Mouse (Mus musculus) MEL (cell line): ENCODE results near the gene Vgll4.

ENCODE experiments used
- BHLHE40 ChIP-seq: IDR thresholded peaks from 2 replicates; pipeline ENCODE4 v1.6.1; 2012; ENCODE audit warnings: low read depth, mild to moderate bottlenecking, inconsistent platforms, low read length, improper control_type of control experiment, borderline replicate concordance
- CTCF ChIP-seq, 3 experiments: IDR thresholded peaks in 2 of 3; conservative IDR thresholded peaks in 1 of 3; 2 replicates each; pipeline ENCODE4 v1.5.1; 2011 to 2012; ENCODE audit warnings: low read length in 3 of 3, low read depth in 2 of 3, mild to moderate bottlenecking in 2 of 3, improper control_type of control experiment in 1 of 3, inconsistent platforms in 1 of 3, mixed read lengths in 1 of 3, moderate library complexity in 1 of 3; ENCODE audit not compliant: control insufficient read depth in 1 of 3, insufficient read depth in 1 of 3, poor library complexity in 1 of 3, severe bottlenecking in 1 of 3
- EP300 ChIP-seq, 2 experiments: IDR thresholded peaks; 2 replicates each; pipeline ENCODE4 v1.6.1; 2011; ENCODE audit warnings: improper control_type of control experiment in 2 of 2, low read length in 2 of 2, low read depth in 1 of 2, mild to moderate bottlenecking in 1 of 2
- GATA1 ChIP-seq: IDR thresholded peaks from 2 replicates; pipeline ENCODE4 v1.6.1; 2011; ENCODE audit warnings: low read depth, low read length, improper control_type of control experiment
- HCFC1 ChIP-seq: IDR thresholded peaks from 2 replicates; pipeline ENCODE4 v1.6.1; 2012; ENCODE audit warnings: low read depth, mild to moderate bottlenecking, inconsistent platforms, low read length, improper control_type of control experiment, moderate library complexity
- MAZ ChIP-seq: IDR thresholded peaks from 2 replicates; pipeline ENCODE4 v1.6.1; 2012; ENCODE audit warnings: low read depth, mild to moderate bottlenecking, inconsistent platforms, low read length, improper control_type of control experiment
- MEF2A ChIP-seq: IDR thresholded peaks from 2 replicates; pipeline ENCODE4 v1.6.1; 2014; ENCODE audit warnings: low read depth, mild to moderate bottlenecking, inconsistent platforms, low read length, improper control_type of control experiment; ENCODE audit not compliant: poor library complexity, insufficient replicate concordance, severe bottlenecking; ENCODE audit errors: extremely low read depth
- MXI1 ChIP-seq: IDR thresholded peaks from 2 replicates; pipeline ENCODE4 v1.6.1; 2011; ENCODE audit warnings: mild to moderate bottlenecking, low read depth, low read length, improper control_type of control experiment
- SIN3A ChIP-seq: IDR thresholded peaks from 2 replicates; pipeline ENCODE4 v1.6.1; 2012; ENCODE audit warnings: low read length, improper control_type of control experiment, inconsistent platforms
- TBP ChIP-seq: IDR thresholded peaks from 2 replicates; pipeline ENCODE4 v1.8.0; 2011; ENCODE audit warnings: low read depth, low read length, improper control_type of control experiment
- TCF12 ChIP-seq: IDR thresholded peaks from 2 replicates; pipeline ENCODE4 v1.6.1; 2014; ENCODE audit warnings: low read depth, mild to moderate bottlenecking, inconsistent platforms, low read length, improper control_type of control experiment, moderate library complexity
- ZC3H11A ChIP-seq: IDR thresholded peaks from 2 replicates; pipeline ENCODE4 v1.6.1; 2012; ENCODE audit warnings: low read depth, mild to moderate bottlenecking, inconsistent platforms, low read length, improper control_type of control experiment
- ZKSCAN1 ChIP-seq: IDR thresholded peaks from 2 replicates; pipeline ENCODE4 v1.6.1; 2012; ENCODE audit warnings: low read depth, mild to moderate bottlenecking, inconsistent platforms, low read length, improper control_type of control experiment, moderate library complexity

- TF ChIP-seq ZC3H11A (no peak), TBP (no peak), GATA1 (peak; percentile 84), SIN3A (peak; percentile 65), HCFC1 (peak; percentile 61), MAZ (no peak), ZKSCAN1 (no peak), BHLHE40 (peak; percentile 85; the same call in 1 of the 2 replicates), MXI1 (peak; percentile 92), TCF12 (no peak), MEF2A (no peak), EP300 (IDR thresholded peaks at IDR 0.05; ENCODE audit: low read depth in 1 of 2, low read length in 2 of 2) (no peak), CTCF (IDR thresholded peaks at IDR 0.05 in 2 of 3, conservative IDR thresholded peaks at IDR 0.05 in 1 of 3; ENCODE audit: control insufficient read depth in 1 of 3, insufficient read depth in 1 of 3, low read depth in 2 of 3, low read length in 3 of 3, poor library complexity in 1 of 3, severe bottlenecking in 1 of 3) (no peak)
Measured at GRCm38 (mm10) chr6:114848761-114849160, 121.0 kb downstream of the Vgll4 start.
